Mouse (Mus musculus) hindbrain, embryonic 16.5 days (tissue): ENCODE data around the gene Gm11541. TPM values are rescaled to one million over a fixed set of nuclear protein-coding genes. Genes with fewer than 3 reads are reported as not detected.
A peak's percentile ranks its signal among the peaks of the same experiment; 100 is the strongest.

Source experiments
- ATAC-seq: fragments of 200-750 bp; cut with Nextera tagmentation; 2 replicates; pipeline ENCODE4 v1.8.0; 2017; ENCODE audit warnings: moderate TSS enrichment, moderate library complexity
- H3K27ac ChIP-seq: fragments of 300-500 bp; sonication (generic); 2 replicates; pipeline ENCODE4 v1.5.1; 2014; ENCODE audit warnings: low read depth, mild to moderate bottlenecking, control low read depth, low read length, moderate library complexity
- H3K27me3 ChIP-seq: fragments of 300-500 bp; sonication (generic); replicated peaks from 2 replicates; pipeline ENCODE4 v1.6.1; 2014; ENCODE audit warnings: low read length; ENCODE audit not compliant: control insufficient read depth, insufficient read depth
- H3K36me3 ChIP-seq: fragments of 300-500 bp; sonication (generic); 2 replicates; pipeline ENCODE4 v1.6.1; 2014; ENCODE audit warnings: mild to moderate bottlenecking, low read length, moderate library complexity, mixed read lengths; ENCODE audit not compliant: control insufficient read depth, insufficient read depth
- H3K4me1 ChIP-seq: fragments of 300-500 bp; sonication (generic); 2 replicates; pipeline ENCODE4 v1.6.1; 2014; ENCODE audit warnings: low read depth, low read length; ENCODE audit not compliant: control insufficient read depth, insufficient read depth
- H3K4me2 ChIP-seq: fragments of 300-500 bp; sonication (generic); 2 replicates; pipeline ENCODE4 v1.6.1; 2014; ENCODE audit warnings: mild to moderate bottlenecking, low read length, control low read depth, moderate library complexity
- H3K4me3 ChIP-seq: fragments of 300-500 bp; sonication (generic); 2 replicates; pipeline ENCODE4 v1.5.1; 2014; ENCODE audit warnings: mild to moderate bottlenecking, low read length, control low read depth, moderate library complexity
- H3K9ac ChIP-seq: fragments of 300-500 bp; sonication (generic); 2 replicates; pipeline ENCODE4 v1.6.1; 2014; ENCODE audit warnings: low read depth, mild to moderate bottlenecking, control low read depth, low read length, moderate library complexity
- H3K9me3 ChIP-seq: fragments of 300-500 bp; sonication (generic); 2 replicates; pipeline ENCODE4 v1.6.1; 2014; ENCODE audit warnings: mild to moderate bottlenecking, low read length, moderate library complexity; ENCODE audit not compliant: control insufficient read depth
- WGBS: fragments of 180-500 bp; shearing (Covaris S2); extraction: QIAGEN DNeasy Blood & Tissue Kit; methylation state at CpG from one replicate; pipeline ENCODE4 v1.1.7; 2014; 5-methylcytosine and 5-hydroxymethylcytosine counted together
- polyA plus RNA-seq: library from polyadenylated mRNA; unstranded; fragments of >200 nt; fragmentation: Nextera tagmentation; extraction: Ambion mirVana; gene quantifications from 2 replicates; pipeline ENCODE4 v1.2.1, GENCODE M21; 2015

Gene Gm11541
- polyA plus RNA-seq, 1 experiment from 2014 or later, result 0.35 TPM

- no peak overlapping the region for H3K9ac ChIP-seq
- H3K27me3 ChIP-seq, result no peaks in the 10 kb centered on the region
- no peak overlapping the region for H3K4me2 ChIP-seq
- no peaks in the 10 kb centered on the region for H3K36me3 ChIP-seq
- H3K4me1 ChIP-seq, result peaks cover 13% of the 10 kb centered on the region
- no peak for ATAC-seq
- no peaks in the 10 kb centered on the region for H3K9me3 ChIP-seq
- H3K27ac ChIP-seq, result no peak overlapping the region
- no peak overlapping the region for H3K4me3 ChIP-seq
These were observed 23.7 kb downstream of the Gm11541 start for GRCm38 (mm10) chr11:94680639-94681038.

- Histone ChIP-seq H3K9me3 (no peaks in the 10 kb centered on the region), H3K36me3 (no peaks in the 10 kb centered on the region), H3K9ac (peak overlapping the region; percentile 95), H3K4me1 (peaks cover 20% of the 10 kb centered on the region), H3K4me3 (peak overlapping the region; percentile 82), H3K27me3 (no peaks in the 10 kb centered on the region), H3K27ac (peak overlapping the region; percentile 65), H3K4me2 (peak overlapping the region; percentile 82)
- WGBS, result 28% methylated on average over 15 of the region's 15 CpGs
- ATAC-seq, result peak; percentile 61
These were observed 26.6 kb downstream of the Gm11541 start for GRCm38 (mm10) chr11:94677607-94678145.

GRCm38 (mm10) chr11:94676754-94677606 lies 27.3 kb downstream of the Gm11541 start, which contains the start of gene Xylt2:
Xylt2 (minus strand) TSS chr11:94677515.
- WGBS, result 1% methylated on average over 56 of the region's 82 CpGs
- Histone ChIP-seq H3K27ac (peak within 1 kb of the TSS; percentile 90), H3K4me3 (peak within 1 kb of the TSS; percentile 82), H3K36me3 (no peaks in the 10 kb centered on the region), H3K4me2 (peak within 1 kb of the TSS; percentile 82), H3K9me3 (no peaks in the 10 kb centered on the region), H3K4me1 (peaks cover 20% of the 10 kb centered on the region), H3K9ac (peak within 1 kb of the TSS; percentile 95), H3K27me3 (no peaks in the 10 kb centered on the region)
- peak; percentile 97 for ATAC-seq

GRCm38 (mm10) chr11:94676308-94676707 lies 28.0 kb downstream of the Gm11541 start:
- H3K27ac ChIP-seq, result no peak overlapping the region
- H3K27me3 ChIP-seq, result no peaks in the 10 kb centered on the region
- peak overlapping the region; percentile 82 for H3K4me2 ChIP-seq
- ATAC-seq, result no peak
- no peaks in the 10 kb centered on the region for H3K9me3 ChIP-seq
- H3K4me3 ChIP-seq, result peak overlapping the region; percentile 82
- WGBS, result 40% methylated on average over 4 of the region's 4 CpGs
- H3K36me3 ChIP-seq, result no peaks in the 10 kb centered on the region
- H3K4me1 ChIP-seq, result peaks cover 20% of the 10 kb centered on the region
- H3K9ac ChIP-seq, result peak overlapping the region; percentile 95

GRCm38 (mm10) chr11:94675446-94675845 lies 28.9 kb downstream of the Gm11541 start:
- H3K4me2 ChIP-seq, result no peak overlapping the region; the same call in none of the 2 replicates
- no peak overlapping the region for H3K4me3 ChIP-seq
- ATAC-seq, result no peak
- 0 out of 2 replicates have a peak, but pooled peaks cover 2% of the 10 kb centered on the region for H3K36me3 ChIP-seq
- peaks cover 20% of the 10 kb centered on the region for H3K4me1 ChIP-seq
- H3K27ac ChIP-seq, result no peak overlapping the region
- 78% methylated on average over 5 of the region's 5 CpGs for WGBS
- H3K9me3 ChIP-seq, result no peaks in the 10 kb centered on the region
- H3K9ac ChIP-seq, result no peak overlapping the region
- H3K27me3 ChIP-seq, result no peaks in the 10 kb centered on the region

GRCm38 (mm10) chr11:94674984-94675383 lies 29.3 kb downstream of the Gm11541 start:
- ATAC-seq, result no peak
- Histone ChIP-seq H3K27ac (no peak overlapping the region), H3K27me3 (no peaks in the 10 kb centered on the region), H3K4me3 (no peak overlapping the region), H3K9ac (peak overlapping the region; percentile 22; the same call in 1 of the 2 replicates), H3K36me3 (peaks cover 5% of the 10 kb centered on the region; the same call in 1 of the 2 replicates), H3K4me2 (no peak overlapping the region), H3K9me3 (no peaks in the 10 kb centered on the region), H3K4me1 (peaks cover 20% of the 10 kb centered on the region)
- WGBS, result 83% methylated on average over 5 of the region's 5 CpGs

- H3K4me1 ChIP-seq, result no peaks in the 10 kb centered on the region
- H3K9ac ChIP-seq, result no peak overlapping the region
- no peak for ATAC-seq
- no peak overlapping the region for H3K4me3 ChIP-seq
- WGBS, result 92% methylated on average over 6 of the region's 6 CpGs
- no peaks in the 10 kb centered on the region for H3K27me3 ChIP-seq
- no peak overlapping the region for H3K27ac ChIP-seq
- peaks cover 53% of the 10 kb centered on the region for H3K36me3 ChIP-seq
- no peak overlapping the region for H3K4me2 ChIP-seq
- H3K9me3 ChIP-seq, result no peaks in the 10 kb centered on the region
These were observed 39.0 kb downstream of the Gm11541 start for GRCm38 (mm10) chr11:94665281-94665680.

GRCm38 (mm10) chr11:94661344-94661743 lies 43.0 kb downstream of the Gm11541 start:
- H3K36me3 ChIP-seq, result peaks cover 29% of the 10 kb centered on the region
- H3K9ac ChIP-seq, result no peak overlapping the region
- H3K4me3 ChIP-seq, result no peak overlapping the region
- H3K4me1 ChIP-seq, result no peaks in the 10 kb centered on the region
- H3K27me3 ChIP-seq, result no peaks in the 10 kb centered on the region
- no peaks in the 10 kb centered on the region for H3K9me3 ChIP-seq
- H3K27ac ChIP-seq, result no peak overlapping the region
- ATAC-seq, result no peak
- 82% methylated on average over 1 of the region's 1 CpGs for WGBS
- H3K4me2 ChIP-seq, result no peak overlapping the region

GRCm38 (mm10) chr11:94653663-94654436 lies 50.4 kb downstream of the Gm11541 start, which contains the start of the genes Mrpl27 and Eme1:
Mrpl27 (plus strand) TSS chr11:94653767.
Eme1 (minus strand) TSS chr11:94653964.
- no peaks in the 10 kb centered on the region; the same call in 1 of the 2 replicates for H3K36me3 ChIP-seq
- peak within 1 kb of the TSS; percentile 86 for H3K27ac ChIP-seq
- H3K4me3 ChIP-seq, result peak within 1 kb of the TSS; percentile 48
- peak within 1 kb of the TSS; percentile 82 for H3K4me2 ChIP-seq
- peak; percentile 93 for ATAC-seq
- WGBS, result under 1% methylated on average over 32 of the region's 32 CpGs
- no peaks in the 10 kb centered on the region for H3K27me3 ChIP-seq
- no peaks in the 10 kb centered on the region for H3K9me3 ChIP-seq
- H3K9ac ChIP-seq, result peak within 1 kb of the TSS; percentile 60
- peaks cover 11% of the 10 kb centered on the region for H3K4me1 ChIP-seq
